Mouse (Mus musculus) CH12.LX (cell line): ENCODE measurements around the gene Cnpy1. TPM values are rescaled to one million over a fixed set of nuclear protein-coding genes. Genes with fewer than 3 reads are reported as not detected.

Source experiments
- DNase-seq: peaks from one replicate; pipeline ENCODE4 v3.0.0-alpha.2; 2013; ENCODE audit errors: extremely low read depth
- H3K27ac ChIP-seq: 2 replicates; pipeline ENCODE4 v1.5.1; 2012; ENCODE audit warnings: low read depth, mild to moderate bottlenecking, control low read depth, moderate library complexity; ENCODE audit not compliant: insufficient read depth
- H3K27me3 ChIP-seq: replicated peaks from 2 replicates; pipeline ENCODE3; 2012; ENCODE audit warnings: inconsistent platforms
- H3K36me3 ChIP-seq, 2 experiments: replicated peaks in 1 of 2; 2 replicates each; pipeline versions ENCODE3 to v1.6.1; 2012; ENCODE audit warnings: inconsistent platforms in 1 of 2, low read length in 1 of 2, mild to moderate bottlenecking in 1 of 2, mixed read lengths in 1 of 2, moderate library complexity in 1 of 2; ENCODE audit not compliant: control insufficient read depth in 1 of 2, insufficient read depth in 1 of 2
- H3K4me1 ChIP-seq, 2 experiments: 2 replicates each; pipeline ENCODE4 v1.6.1; 2012; ENCODE audit warnings: inconsistent platforms in 1 of 2, moderate library complexity in 1 of 2; ENCODE audit not compliant: insufficient read depth in 2 of 2, control insufficient read depth in 1 of 2
- H3K4me2 ChIP-seq: 2 replicates; pipeline ENCODE4 v1.6.1; 2012; ENCODE audit warnings: low read depth, mild to moderate bottlenecking, control low read depth; ENCODE audit not compliant: poor library complexity, insufficient read depth, severe bottlenecking
- H3K4me3 ChIP-seq, 3 experiments: fragments of 150-350 bp in 1 of 3; sonication (generic) in 1 of 3; replicated peaks in 1 of 3; 2 replicates each; pipeline versions ENCODE3 to v1.5.1; 2011 to 2012; ENCODE audit warnings: low read depth in 2 of 3, low read length in 2 of 3, mild to moderate bottlenecking in 2 of 3, moderate library complexity in 2 of 3, control low read depth in 1 of 3, improper control_type of control experiment in 1 of 3, inconsistent platforms in 1 of 3, mixed read lengths in 1 of 3; ENCODE audit not compliant: poor library complexity in 1 of 3
- H3K79me2 ChIP-seq: replicated peaks from 2 replicates; pipeline ENCODE4 v1.6.1; 2012; ENCODE audit warnings: mild to moderate bottlenecking, moderate library complexity; ENCODE audit not compliant: control insufficient read depth, poor library complexity, insufficient read depth, severe bottlenecking; ENCODE audit errors: extremely low read depth
- H3K9ac ChIP-seq: 2 replicates; pipeline ENCODE4 v1.6.1; 2012; ENCODE audit warnings: low read depth, mild to moderate bottlenecking, control low read depth, moderate library complexity; ENCODE audit not compliant: insufficient read depth
- H3K9me3 ChIP-seq: replicated peaks from 2 replicates; pipeline ENCODE3; 2012; ENCODE audit warnings: low read length, inconsistent platforms, mixed read lengths
- CHD1 ChIP-seq: IDR thresholded peaks from 2 replicates; pipeline ENCODE4 v1.6.1; 2012; ENCODE audit warnings: low read depth, low read length, improper control_type of control experiment, inconsistent platforms
- CHD2 ChIP-seq: IDR thresholded peaks from 2 replicates; pipeline ENCODE4 v1.6.1; 2011; ENCODE audit warnings: low read length, improper control_type of control experiment
- CTCF ChIP-seq, 2 experiments: IDR thresholded peaks in 1 of 2; conservative IDR thresholded peaks in 1 of 2; 2 replicates each; pipeline ENCODE4 v1.5.1; 2011 to 2012; ENCODE audit warnings: low read depth in 2 of 2, low read length in 2 of 2, improper control_type of control experiment in 1 of 2, inconsistent platforms in 1 of 2, mild to moderate bottlenecking in 1 of 2, moderate library complexity in 1 of 2
- E2F4 ChIP-seq: IDR thresholded peaks from 2 replicates; pipeline ENCODE4 v1.6.1; 2011; ENCODE audit warnings: low read depth, low read length, improper control_type of control experiment; ENCODE audit not compliant: insufficient replicate concordance
- ELF1 ChIP-seq: IDR thresholded peaks from 2 replicates; pipeline ENCODE4 v1.6.1; 2014; ENCODE audit warnings: low read depth, mild to moderate bottlenecking, inconsistent platforms, low read length, improper control_type of control experiment
- EP300 ChIP-seq: IDR thresholded peaks from 2 replicates; pipeline ENCODE4 v1.6.1; 2011; ENCODE audit warnings: low read length, improper control_type of control experiment
- ETS1 ChIP-seq: conservative IDR thresholded peaks from 2 replicates; pipeline ENCODE4 v1.6.1; 2012; ENCODE audit warnings: low read depth, mild to moderate bottlenecking, inconsistent platforms, low read length, improper control_type of control experiment, moderate library complexity
- GABPA ChIP-seq: IDR thresholded peaks from 2 replicates; pipeline ENCODE4 v1.6.1; 2012; ENCODE audit warnings: low read depth, low read length, improper control_type of control experiment, inconsistent platforms; ENCODE audit not compliant: insufficient replicate concordance
- JUN ChIP-seq: IDR thresholded peaks from 2 replicates; pipeline ENCODE4 v1.6.1; 2011; ENCODE audit warnings: low read depth, mild to moderate bottlenecking, low read length, improper control_type of control experiment, moderate library complexity; ENCODE audit not compliant: insufficient read depth
- MAFK ChIP-seq: IDR thresholded peaks from 2 replicates; pipeline ENCODE4 v1.6.1; 2011; ENCODE audit warnings: low read length, improper control_type of control experiment; ENCODE audit not compliant: insufficient replicate concordance
- MXI1 ChIP-seq: IDR thresholded peaks from 2 replicates; pipeline ENCODE4 v1.6.1; 2011; ENCODE audit warnings: mild to moderate bottlenecking, low read depth, low read length, improper control_type of control experiment
- MYC ChIP-seq: IDR thresholded peaks from 2 replicates; pipeline ENCODE4 v1.6.1; 2011; ENCODE audit warnings: low read depth, mild to moderate bottlenecking, improper control_type of control experiment, low read length
- PAX5 ChIP-seq: IDR thresholded peaks from 2 replicates; pipeline ENCODE4 v1.6.1; 2012; ENCODE audit warnings: low read length, inconsistent platforms, mixed read lengths
- POLR2A ChIP-seq: IDR thresholded peaks from 2 replicates; pipeline ENCODE4 v1.6.1; 2011; ENCODE audit warnings: low read depth, mild to moderate bottlenecking, improper control_type of control experiment, low read length
- POLR2AphosphoS2 ChIP-seq: IDR thresholded peaks from 2 replicates; pipeline ENCODE4 v1.6.1; 2011; ENCODE audit warnings: low read depth, low read length, improper control_type of control experiment
- RAD21 ChIP-seq: IDR thresholded peaks from 2 replicates; pipeline ENCODE4 v1.6.1; 2011; ENCODE audit warnings: low read depth, mild to moderate bottlenecking, low read length, improper control_type of control experiment, moderate library complexity
- SIN3A ChIP-seq: IDR thresholded peaks from 2 replicates; pipeline ENCODE4 v1.6.1; 2012; ENCODE audit warnings: low read length, improper control_type of control experiment, inconsistent platforms
- TBP ChIP-seq: conservative IDR thresholded peaks from 2 replicates; pipeline ENCODE4 v1.6.1; 2011; ENCODE audit warnings: low read depth, low read length, improper control_type of control experiment
- USF1 ChIP-seq: IDR thresholded peaks from 2 replicates; pipeline ENCODE4 v1.6.1; 2014; ENCODE audit warnings: low read depth, mild to moderate bottlenecking, inconsistent platforms, low read length, improper control_type of control experiment
- USF2 ChIP-seq: conservative IDR thresholded peaks from 2 replicates; pipeline ENCODE4 v1.6.1; 2011; ENCODE audit warnings: low read depth, low read length, improper control_type of control experiment
- dilution Hi-C: fragments of 300-500 bp; cut with MboI; formaldehyde crosslinking; loops from 2 replicates; pipeline ENCODE4 v1.14.3; 2020; ENCODE audit warnings: low sequenced_read_pairs; ENCODE audit not compliant: extremely low pct_unique_long_range_greater_than_20kb, extremely low pct_ligation_motif_present
- in situ Hi-C: fragments of 300-500 bp; cut with MboI; formaldehyde crosslinking; loops from 3 replicates; pipeline ENCODE4 v1.14.3; 2019; ENCODE audit warnings: low sequenced_read_pairs, low pct_ligation_motif_present, low pct_unique_long_range_greater_than_20kb, mixed read lengths
- polyA plus RNA-seq: library from polyadenylated mRNA; unstranded; fragments of >175 nt; gene quantifications from 2 replicates; pipeline ENCODE4 v1.2.1, GENCODE M21; 2012; ENCODE audit warnings: low read depth; ENCODE audit not compliant: insufficient read length
- total RNA-seq, 2 experiments: library from RNA; depleted of rRNA; stranded (reverse); fragments of 300-350 nt in 1 of 2; fragments of >200 nt in 1 of 2; gene quantifications; 2 replicates each; pipeline ENCODE4 v1.2.3; 2012 to 2014

Gene Cnpy1
- total and polyA plus RNA-seq, 3 experiments, result 0.11 to 0.26 TPM; not detected in 1

DNA sequence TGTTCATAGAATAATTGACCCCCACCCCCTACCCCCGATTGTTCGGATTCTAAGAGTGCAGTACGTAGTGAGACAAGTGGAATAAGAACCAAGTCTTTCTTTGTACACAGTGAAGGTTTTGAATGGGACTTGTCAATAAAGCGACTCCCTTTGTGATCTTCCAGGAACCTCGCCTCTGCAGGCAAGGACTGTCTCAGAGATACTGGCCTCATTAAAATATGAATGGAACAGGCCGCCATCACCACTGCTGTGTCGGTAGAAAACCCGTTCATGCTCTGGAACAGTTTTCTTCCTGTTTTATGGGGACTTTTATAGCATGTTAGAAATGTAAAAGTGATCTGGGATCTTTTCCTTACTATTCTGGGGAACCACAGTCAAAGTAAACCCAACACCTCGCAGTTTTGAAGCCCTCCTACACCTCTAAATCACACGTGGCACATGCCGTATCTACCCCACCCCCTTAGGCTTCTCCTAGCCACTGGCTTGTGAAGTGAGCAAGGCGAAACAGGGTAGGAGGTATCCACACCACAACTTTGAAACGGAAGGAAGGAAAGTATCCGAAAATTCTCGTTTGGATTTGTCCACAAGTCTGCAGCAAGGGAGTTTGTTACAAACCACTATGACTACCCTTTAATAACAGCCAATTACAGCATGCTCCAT, 33.8 kb downstream of the Cnpy1 start:
- H3K9ac ChIP-seq, result no peak overlapping the region
- TF ChIP-seq POLR2A (no peak), USF2 (no peak), MXI1 (no peak), JUN (no peak), TBP (no peak), POLR2AphosphoS2 (no peak), CHD1 (no peak), ELF1 (no peak), PAX5 (no peak), EP300 (no peak), CTCF (conservative IDR thresholded peaks at IDR 0.05 in 1 of 2, IDR thresholded peaks at IDR 0.05 in 1 of 2; ENCODE audit: low read depth in 2 of 2, low read length in 2 of 2) (no peak), GABPA (no peak), CHD2 (no peak)
- in situ Hi-C loops, result no loop called here
- no peak for DNase-seq
- H3K27me3 ChIP-seq, result peaks cover 2% of the 10 kb centered on the region
- no peak overlapping the region for H3K4me3 ChIP-seq
- no peaks in the 10 kb centered on the region for H3K79me2 ChIP-seq
- no peak overlapping the region for H3K27ac ChIP-seq
- no peak overlapping the region for H3K4me2 ChIP-seq
- dilution Hi-C loops, result no loop called here
- no peaks in the 10 kb centered on the region for H3K36me3 ChIP-seq
- H3K9me3 ChIP-seq, result no peaks in the 10 kb centered on the region
- H3K4me1 ChIP-seq, result no peaks in the 10 kb centered on the region

DNA sequence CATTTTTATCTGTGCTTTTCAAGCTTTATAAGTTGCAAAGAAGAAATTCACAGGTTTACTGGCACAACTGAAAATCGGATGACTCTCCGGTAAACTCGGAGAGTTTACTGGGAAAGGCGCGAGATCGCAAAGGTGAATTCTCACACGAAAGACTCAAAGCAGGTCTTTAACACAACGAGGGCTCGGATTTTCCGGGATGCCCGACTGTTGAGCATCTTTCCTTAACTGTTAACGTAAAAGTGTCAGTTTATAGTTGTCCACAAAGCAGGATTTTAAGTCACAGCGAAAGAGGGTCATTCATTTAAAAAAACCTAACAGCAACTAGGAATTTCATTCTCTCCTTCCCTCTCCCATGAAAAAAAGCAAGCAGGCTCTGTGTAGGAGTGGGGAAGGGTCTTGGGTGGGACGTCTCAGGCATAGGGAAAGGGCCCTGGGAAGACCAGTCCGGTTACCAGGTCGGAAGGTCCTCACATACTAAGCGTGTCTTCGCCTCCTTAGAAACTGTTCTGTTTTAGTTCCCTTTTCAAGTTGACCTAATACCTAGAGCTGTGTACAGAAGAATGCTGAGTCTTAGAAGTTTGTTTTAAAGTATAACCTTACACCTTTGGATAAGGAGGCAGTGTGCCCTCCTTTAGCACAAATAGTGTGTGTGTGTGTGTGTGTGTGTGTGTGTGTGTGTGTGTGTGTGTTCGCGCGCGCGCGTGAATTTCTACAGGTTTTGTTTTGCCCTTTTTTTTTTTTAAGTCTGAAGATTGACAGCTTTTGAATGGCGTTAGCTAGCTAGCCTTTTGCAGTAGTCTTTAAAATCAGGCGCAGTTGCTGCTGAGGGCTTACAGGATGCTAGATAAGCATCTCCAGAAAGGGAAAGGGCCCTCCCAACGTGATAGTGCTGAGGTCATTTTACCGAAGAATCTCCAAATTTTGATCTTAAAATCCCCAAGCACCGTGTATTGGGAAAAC, 34.7 kb downstream of the Cnpy1 start:
- H3K4me3 ChIP-seq, result no peak overlapping the region
- DNase-seq, result no peak
- dilution Hi-C loops, result no loop called here

More for the DNA sequence above, 34.7 kb downstream of the Cnpy1 start:
- H3K4me2 ChIP-seq, result no peak overlapping the region
- H3K79me2 ChIP-seq, result no peaks in the 10 kb centered on the region
- H3K9ac ChIP-seq, result no peak overlapping the region
- no peaks in the 10 kb centered on the region for H3K9me3 ChIP-seq
- in situ Hi-C loops, result no loop called here
- peaks cover 2% of the 10 kb centered on the region for H3K27me3 ChIP-seq
- H3K27ac ChIP-seq, result no peak overlapping the region
- no peaks in the 10 kb centered on the region for H3K36me3 ChIP-seq
- TF ChIP-seq RAD21 (no peak), MYC (no peak), SIN3A (no peak), JUN (no peak), MAFK (no peak), ETS1 (no peak), ELF1 (no peak), USF1 (no peak), POLR2AphosphoS2 (no peak), E2F4 (no peak), MXI1 (no peak)
- H3K4me1 ChIP-seq, result no peaks in the 10 kb centered on the region
